Mouse (Mus musculus) thymus, postnatal 14 days (tissue): ENCODE data around the gene Mreg.
A peak's percentile ranks its signal among the peaks of the same experiment; 100 is the strongest.

Experiments used
- DNase-seq: peaks from one replicate; pipeline ENCODE4 v3.0.0; 2021

Mreg gene

DNA sequence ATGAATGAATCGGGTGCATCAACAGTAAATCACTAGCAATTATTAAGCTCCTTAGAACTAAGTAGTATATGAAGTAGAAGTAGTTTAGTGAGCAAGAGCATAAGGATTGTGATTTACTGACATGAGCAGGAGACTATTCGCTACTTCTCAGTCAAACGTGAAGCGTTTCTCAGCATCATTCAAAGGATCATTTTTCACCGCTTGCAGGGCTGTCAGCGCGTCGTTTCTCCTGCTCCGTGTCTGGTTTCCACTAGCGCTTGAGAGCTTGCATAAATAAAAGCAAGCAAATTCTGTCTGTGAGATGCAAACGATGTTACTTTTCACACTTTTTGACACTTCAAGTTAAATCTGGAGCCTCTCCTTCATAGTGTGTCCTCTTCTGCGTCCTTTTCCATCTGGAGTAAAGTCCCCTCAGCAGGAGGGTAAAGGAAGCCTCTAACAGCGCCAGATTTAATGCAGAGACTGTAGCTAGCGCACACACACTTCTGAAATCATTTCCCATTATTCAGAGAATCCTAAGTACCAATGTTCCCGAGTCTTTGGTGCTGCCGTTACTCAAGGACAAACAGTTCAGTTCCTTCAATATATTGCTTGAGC, 23.9 kb downstream of the Mreg start:
- DNase-seq, result no peak

DNA sequence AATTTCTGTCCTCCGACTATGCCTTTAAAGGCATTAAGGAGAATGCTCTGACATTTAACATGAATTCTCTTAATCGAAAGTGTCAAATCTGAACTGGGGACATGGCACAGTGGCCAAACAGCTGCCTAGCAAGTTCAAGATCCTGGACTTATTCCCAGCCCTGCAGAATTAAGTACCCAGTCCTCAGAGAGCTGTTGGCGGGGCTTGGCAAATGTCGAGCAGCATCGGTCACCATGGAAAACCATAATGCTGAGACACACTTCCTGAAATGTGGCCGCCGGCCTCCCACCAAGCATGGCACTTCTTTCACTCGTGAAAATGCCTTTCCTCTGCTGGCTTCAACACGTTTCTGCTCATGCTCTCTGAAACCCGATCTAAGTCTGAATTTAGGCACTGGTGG, 24.6 kb downstream of the Mreg start:
- DNase-seq, result no peak

- no peak for DNase-seq
Observed at GRCm38 (mm10) chr1:72186151-72186550, 26.0 kb downstream of the Mreg start.

- no peak for DNase-seq
Observed at GRCm38 (mm10) chr1:72183554-72183953, 28.6 kb downstream of the Mreg start.

DNA sequence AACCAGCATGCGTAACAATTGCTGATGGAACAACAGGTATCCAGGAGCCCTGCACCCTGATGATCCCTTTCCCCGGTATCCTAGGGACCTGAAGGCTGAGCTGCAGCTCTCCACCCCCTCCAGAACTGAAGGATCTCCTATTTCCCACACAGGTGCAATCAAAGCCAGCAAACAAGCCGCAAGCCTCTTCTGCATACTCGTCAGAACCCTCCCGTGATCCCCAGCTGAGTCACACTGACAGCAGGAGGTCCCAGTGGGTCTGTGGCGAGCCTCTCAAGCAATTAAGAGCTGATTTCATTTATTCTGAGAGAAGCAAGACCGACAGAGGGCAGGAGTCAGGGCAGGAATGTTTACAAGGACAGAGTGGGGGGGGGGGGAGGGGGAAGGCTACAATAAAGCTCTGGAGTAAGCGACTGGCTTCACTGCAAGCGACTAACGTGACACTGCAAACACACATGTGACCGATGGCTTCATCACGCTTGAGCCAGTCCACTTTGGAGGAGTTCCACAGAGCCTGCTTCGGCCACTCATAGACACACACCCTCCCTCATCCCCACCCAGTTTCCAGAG, 29.1 kb downstream of the Mreg start:
- no peak for DNase-seq

GRCm38 (mm10) chr1:72179947-72180346, 32.2 kb downstream of the Mreg start:
- no peak for DNase-seq

- DNase-seq, result no peak
Observed at GRCm38 (mm10) chr1:72176239-72176638, 35.9 kb downstream of the Mreg start.

GRCm38 (mm10) chr1:72174183-72174582, 37.9 kb downstream of the Mreg start:
- DNase-seq, result no peak

DNA sequence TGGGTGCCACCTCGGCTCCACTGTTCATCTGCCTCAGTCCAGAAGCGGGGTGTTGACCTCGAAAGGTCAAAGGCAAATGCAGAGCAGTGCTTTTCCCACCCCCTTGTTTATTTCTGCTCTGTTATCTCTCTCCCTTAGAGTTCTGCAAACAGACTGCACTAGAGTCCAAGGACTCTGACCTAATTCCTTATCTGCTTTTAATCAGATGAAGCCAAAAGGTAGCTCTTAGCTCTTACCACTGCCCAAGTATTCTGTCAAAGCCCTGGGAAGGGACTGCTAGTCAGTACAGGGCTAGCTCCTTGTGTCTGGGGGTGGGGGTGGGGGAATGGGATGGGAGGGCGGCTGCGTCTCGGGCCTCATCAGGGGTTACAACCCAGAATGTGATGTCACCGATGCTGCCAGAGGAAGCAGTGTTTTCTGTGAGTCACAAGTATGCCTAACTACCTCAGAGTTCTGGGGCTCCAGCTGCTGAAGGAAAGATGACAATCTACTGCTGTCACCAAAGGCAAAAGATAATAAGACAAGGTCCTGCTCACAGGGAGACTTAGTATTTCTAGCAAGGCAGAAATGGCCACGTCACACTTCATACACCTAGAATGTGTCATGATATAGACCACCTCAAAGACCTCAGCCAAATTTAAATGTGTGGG, 38.6 kb downstream of the Mreg start:
- no peak for DNase-seq

GRCm38 (mm10) chr1:72172788-72173187, 39.3 kb downstream of the Mreg start:
- DNase-seq, result no peak

GRCm38 (mm10) chr1:72171001-72171860, 40.9 kb downstream of the Mreg start:
- no peak for DNase-seq

- DNase-seq, result no peak
Observed at GRCm38 (mm10) chr1:72167024-72167423, 45.1 kb downstream of the Mreg start.

- DNase-seq, result no peak
Observed at GRCm38 (mm10) chr1:72166468-72166814, 45.7 kb downstream of the Mreg start.

DNA sequence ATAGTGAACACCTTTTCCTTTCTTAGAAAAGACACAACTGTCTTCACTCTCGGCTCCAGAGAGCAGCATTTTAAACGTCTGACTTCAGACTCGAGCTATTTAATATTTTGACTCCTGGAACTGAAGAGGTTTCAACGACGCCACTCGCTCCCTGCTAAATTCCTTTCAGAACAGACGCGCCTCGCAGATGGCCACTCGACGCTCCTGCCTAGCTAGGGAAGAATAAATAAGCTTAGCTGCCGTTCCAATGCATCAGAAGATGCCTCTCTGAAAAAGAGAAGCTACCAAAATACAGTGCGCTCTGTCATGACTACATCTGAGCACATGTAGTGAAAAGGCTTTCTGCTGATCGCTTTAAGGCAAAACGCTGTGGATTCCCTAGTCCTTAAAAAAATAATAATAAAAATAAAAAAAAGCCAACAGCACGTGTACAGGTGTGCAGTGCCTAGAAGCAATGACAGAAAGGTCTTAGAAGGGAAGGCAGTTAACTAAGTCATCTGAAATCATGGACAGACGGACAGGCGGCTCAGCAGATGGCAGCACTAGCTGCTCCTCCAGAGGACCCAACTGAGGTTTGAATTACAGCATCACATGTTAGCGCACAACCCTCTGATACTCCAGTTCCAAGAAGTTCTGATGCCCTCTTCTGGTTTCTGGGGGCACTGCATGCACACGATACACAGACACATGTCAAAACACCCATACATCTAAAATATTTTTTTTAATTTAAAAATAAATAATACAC, 46.2 kb downstream of the Mreg start:
- no peak for DNase-seq

GRCm38 (mm10) chr1:72160321-72160720, 51.8 kb downstream of the Mreg start:
- DNase-seq, result no peak

DNA sequence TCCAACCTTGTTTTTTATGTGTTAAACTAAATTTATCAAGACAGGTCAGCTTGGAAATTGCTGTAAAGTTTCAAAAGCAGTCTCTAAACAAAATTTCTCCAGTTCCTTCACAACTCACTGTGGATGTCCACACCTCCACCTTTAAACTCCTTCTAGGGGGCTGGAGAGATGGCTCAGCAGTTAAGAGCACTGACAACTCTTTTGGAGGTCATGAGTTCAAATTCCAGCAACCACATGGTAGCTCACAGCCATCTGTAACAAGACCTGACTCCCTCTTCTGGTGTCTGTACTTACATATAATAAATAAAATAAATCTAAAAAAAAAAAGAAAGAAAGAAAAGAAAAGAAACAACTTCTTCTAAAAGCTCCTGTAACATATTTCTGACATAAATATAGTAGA, 67.1 kb downstream of the Mreg start:
- no peak for DNase-seq

DNA sequence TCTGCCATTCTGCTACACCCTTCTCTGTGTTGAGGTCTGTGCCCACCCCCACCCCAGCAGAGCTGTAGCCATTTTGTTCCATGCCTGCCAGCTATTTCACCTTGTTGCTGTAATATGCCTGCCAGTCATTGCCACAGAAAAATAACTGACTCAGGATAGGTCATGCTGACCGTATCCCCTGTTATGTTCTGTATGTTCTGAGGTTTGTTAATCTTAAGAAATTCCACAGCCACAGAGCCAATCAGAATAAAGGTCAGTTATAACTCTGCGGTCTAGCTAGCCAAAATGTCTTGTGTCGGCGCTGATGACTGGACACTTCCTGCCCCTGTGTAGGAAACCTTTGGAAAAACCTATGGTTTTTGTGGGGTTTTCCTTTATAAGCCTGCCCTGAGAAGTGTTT, 67.7 kb downstream of the Mreg start:
- DNase-seq, result no peak

DNA sequence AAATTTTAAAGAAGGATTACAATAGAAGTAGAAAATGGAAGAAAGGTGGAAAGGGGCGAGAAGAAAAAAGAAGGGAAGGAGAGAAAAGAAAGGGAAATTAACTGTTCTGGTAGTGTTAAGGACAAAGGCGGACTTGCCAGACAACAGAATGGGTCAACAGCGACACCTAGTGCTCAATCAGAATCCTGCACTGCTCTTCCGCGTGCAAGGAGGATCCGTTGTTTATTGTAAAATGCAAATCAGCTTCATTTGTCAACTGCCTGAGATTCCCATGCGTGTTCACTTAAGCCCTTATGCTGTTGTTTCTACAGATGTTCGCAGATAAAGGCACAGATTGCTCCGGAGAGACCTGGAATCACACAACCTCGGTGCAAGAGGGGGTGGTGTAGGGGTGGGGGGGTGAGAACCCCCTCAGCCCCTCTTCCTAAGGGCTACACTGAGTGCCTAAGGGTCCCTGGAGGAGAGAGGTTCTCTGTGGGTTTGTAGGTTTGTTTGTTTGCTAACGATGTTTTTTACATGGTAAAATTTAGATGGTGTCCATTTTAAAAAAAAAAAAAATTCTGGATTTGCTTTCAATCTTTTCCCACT, 70.1 kb downstream of the Mreg start:
- DNase-seq, result peak; percentile 42

DNA sequence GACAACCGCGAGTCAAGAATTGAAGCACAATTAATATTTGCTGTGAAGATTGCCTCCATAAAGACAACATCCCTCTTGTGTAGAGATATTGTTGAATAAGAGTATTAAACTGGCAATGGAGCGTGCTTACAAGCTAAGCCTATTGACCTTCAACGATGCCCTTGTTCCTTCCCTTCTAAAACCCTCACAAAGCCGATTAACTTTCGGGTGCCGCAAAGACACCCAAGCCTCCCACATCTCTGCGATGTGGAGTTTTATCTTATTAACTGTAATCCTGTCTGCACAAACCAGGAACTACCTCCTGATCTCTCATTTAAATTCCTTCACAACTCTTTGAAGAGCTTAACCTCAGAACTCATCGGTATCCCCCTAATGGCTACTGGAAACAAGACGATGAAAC, 76.0 kb downstream of the Mreg start:
- no peak for DNase-seq

GRCm38 (mm10) chr1:72134534-72134933, 77.6 kb downstream of the Mreg start:
- DNase-seq, result no peak

DNA sequence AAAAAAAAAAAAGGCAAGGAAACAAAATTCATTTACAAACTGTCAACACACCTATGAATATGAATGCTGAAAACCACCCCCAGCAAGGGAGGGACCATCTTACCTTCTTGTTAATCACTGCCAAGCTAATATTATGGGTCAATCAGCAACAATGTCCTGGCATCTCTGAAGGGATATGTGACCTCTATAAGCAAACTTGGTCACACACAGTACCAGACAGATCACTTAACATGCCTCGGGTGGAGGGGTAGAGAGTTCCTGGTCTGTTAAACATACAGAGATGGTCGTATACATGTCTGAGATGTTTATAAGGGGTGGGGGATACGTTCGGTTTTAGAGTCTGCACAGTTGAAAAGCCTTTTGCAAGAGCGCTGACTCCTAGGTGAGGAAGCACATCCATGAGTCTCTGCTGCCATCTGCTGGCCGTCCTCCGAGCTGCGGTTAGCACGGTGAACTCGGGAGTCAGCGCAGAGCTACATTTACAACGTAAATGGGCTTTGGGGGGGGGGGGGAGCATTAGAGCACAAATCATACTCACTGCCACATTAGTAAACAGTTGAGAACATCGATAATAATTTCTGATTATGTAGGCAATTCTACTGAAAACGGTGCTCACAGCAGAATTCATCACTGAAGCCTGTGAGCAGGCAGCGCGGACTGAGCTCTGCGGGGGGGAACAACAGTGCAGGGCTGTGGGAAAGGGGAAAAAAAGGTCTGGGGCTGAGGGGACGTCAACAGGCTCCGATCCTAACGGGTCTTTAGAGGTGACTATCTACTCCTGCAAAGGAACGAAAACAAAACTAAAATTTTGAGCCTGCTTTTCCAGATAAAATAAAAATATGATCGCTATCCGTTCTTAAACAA, 88.4 kb downstream of the Mreg start:
- peak; percentile 80 for DNase-seq
